Mouse (Mus musculus): ENCODE measurements around the gene Asl. TPM values are rescaled to one million over a fixed set of nuclear protein-coding genes. Genes with fewer than 3 reads are reported as not detected.

The Asl gene
- total RNA-seq, 1 experiment = 27.2 TPM

GRCm38 (mm10) chr5:130062096-130062495 is 33.0 kb upstream of the Asl start:
- no peaks in the 10 kb centered on the region for H3K9me3 ChIP-seq (ENCODE audit: control insufficient read depth, insufficient read depth, low read depth, low read length)
- DNase-seq (ENCODE audit: low read depth, low spot score) = no peak
- in situ Hi-C loops (cut with MboI; ENCODE audit: low sequenced_read_pairs in 2 of 2, unreplicated experiment in 2 of 2) = no loop called here
- peaks cover 0 to 3% of the 10 kb centered on the region in 2 experiments; a peak in 1 of 4 replicates for H3K4me1 ChIP-seq (ENCODE audit: control insufficient read depth in 2 of 2, insufficient read depth in 2 of 2, low read length in 2 of 2, poor library complexity in 1 of 2)
- no peak overlapping the region for H3K27ac ChIP-seq (ENCODE audit: insufficient read depth, low read depth, low read length, poor library complexity, severe bottlenecking)
- TF ChIP-seq CHD2 (IDR thresholded peaks at IDR 0.05; ENCODE audit: low read depth, low read length) = no peak
- no peak for TF ChIP-seq MAFK (IDR thresholded peaks at IDR 0.05; ENCODE audit: insufficient read depth, low read depth, low read length)
- no peak for TF ChIP-seq ZNF384 (IDR thresholded peaks at IDR 0.05; ENCODE audit: low read depth, low read length)
- TF ChIP-seq ZC3H11A (IDR thresholded peaks at IDR 0.05; ENCODE audit: borderline replicate concordance, low read depth, low read length) = no peak
- no peak for TF ChIP-seq HCFC1 (IDR thresholded peaks at IDR 0.05; ENCODE audit: borderline replicate concordance, insufficient read depth, low read length)
- H3K4me3 ChIP-seq (ENCODE audit: insufficient read depth in 1 of 2, low read depth in 1 of 2, low read length in 2 of 2, poor library complexity in 1 of 2, severe bottlenecking in 1 of 2) = no peak overlapping the region
- H3K9ac ChIP-seq (ENCODE audit: insufficient read depth, low read depth, low read length, poor library complexity, severe bottlenecking) = no peak overlapping the region
- H3K36me3 ChIP-seq (ENCODE audit: control insufficient read depth, insufficient read depth, low read length, poor library complexity, severe bottlenecking) = peaks cover 11% of the 10 kb centered on the region

GRCm38 (mm10) chr5:130060329-130060665 is 31.2 kb upstream of the Asl start:
- H3K4me3 ChIP-seq (ENCODE audit: insufficient read depth in 1 of 2, low read depth in 1 of 2, low read length in 2 of 2, poor library complexity in 1 of 2, severe bottlenecking in 1 of 2) = no peak overlapping the region
- no peak overlapping the region for H3K27ac ChIP-seq (ENCODE audit: insufficient read depth, low read depth, low read length, poor library complexity, severe bottlenecking)
- peaks cover 11% of the 10 kb centered on the region for H3K36me3 ChIP-seq (ENCODE audit: control insufficient read depth, insufficient read depth, low read length, poor library complexity, severe bottlenecking)
- peaks cover 0 to 3% of the 10 kb centered on the region in 2 experiments; a peak in 1 of 4 replicates for H3K4me1 ChIP-seq (ENCODE audit: control insufficient read depth in 2 of 2, insufficient read depth in 2 of 2, low read length in 2 of 2, poor library complexity in 1 of 2)
- no peak for DNase-seq (ENCODE audit: low read depth, low spot score)
- H3K9me3 ChIP-seq (ENCODE audit: control insufficient read depth, insufficient read depth, low read depth, low read length) = no peaks in the 10 kb centered on the region
- no peak overlapping the region for H3K9ac ChIP-seq (ENCODE audit: insufficient read depth, low read depth, low read length, poor library complexity, severe bottlenecking)
- TF ChIP-seq ZNF384 (IDR thresholded peaks at IDR 0.05; ENCODE audit: low read depth, low read length) = no peak
- no peak for TF ChIP-seq ZC3H11A (IDR thresholded peaks at IDR 0.05; ENCODE audit: borderline replicate concordance, low read depth, low read length)
- TF ChIP-seq MAFK (IDR thresholded peaks at IDR 0.05; ENCODE audit: insufficient read depth, low read depth, low read length) = no peak
- TF ChIP-seq HCFC1 (IDR thresholded peaks at IDR 0.05; ENCODE audit: borderline replicate concordance, insufficient read depth, low read length) = no peak
- TF ChIP-seq CHD2 (IDR thresholded peaks at IDR 0.05; ENCODE audit: low read depth, low read length) = no peak
- in situ Hi-C loops (cut with MboI; ENCODE audit: low sequenced_read_pairs in 2 of 2, unreplicated experiment in 2 of 2) = no loop called here

GRCm38 (mm10) chr5:130059413-130060328 is 30.6 kb upstream of the Asl start:
- no peak overlapping the region for H3K4me3 ChIP-seq (ENCODE audit: insufficient read depth in 1 of 2, low read depth in 1 of 2, low read length in 2 of 2, poor library complexity in 1 of 2, severe bottlenecking in 1 of 2)

GRCm38 (mm10) chr5:130056303-130056702 is 27.3 kb upstream of the Asl start:
- Histone ChIP-seq H3K9ac (ENCODE audit: insufficient read depth, low read depth, low read length, poor library complexity, severe bottlenecking) (no peak overlapping the region), H3K4me3 (ENCODE audit: insufficient read depth in 1 of 2, low read depth in 1 of 2, low read length in 2 of 2, poor library complexity in 1 of 2, severe bottlenecking in 1 of 2) (no peak overlapping the region), H3K4me1 (ENCODE audit: control insufficient read depth in 2 of 2, insufficient read depth in 2 of 2, low read length in 2 of 2, poor library complexity in 1 of 2) (peaks cover 0 to 5% of the 10 kb centered on the region in 2 experiments; a peak in 1 of 4 replicates), H3K9me3 (ENCODE audit: control insufficient read depth, insufficient read depth, low read depth, low read length) (no peaks in the 10 kb centered on the region), H3K36me3 (ENCODE audit: control insufficient read depth, insufficient read depth, low read length, poor library complexity, severe bottlenecking) (peaks cover 19% of the 10 kb centered on the region), H3K27ac (ENCODE audit: insufficient read depth, low read depth, low read length, poor library complexity, severe bottlenecking) (no peak overlapping the region)
- DNase-seq (ENCODE audit: low read depth, low spot score) = no peak
- in situ Hi-C loops (cut with MboI; ENCODE audit: low sequenced_read_pairs in 2 of 2, unreplicated experiment in 2 of 2) = no loop called here
- TF ChIP-seq CHD2 (IDR thresholded peaks at IDR 0.05; ENCODE audit: low read depth, low read length) (no peak), ZNF384 (IDR thresholded peaks at IDR 0.05; ENCODE audit: low read depth, low read length) (no peak)

More at GRCm38 (mm10) chr5:130059413-130060328, 30.6 kb upstream of the Asl start:
- TF ChIP-seq ZNF384 (IDR thresholded peaks at IDR 0.05; ENCODE audit: low read depth, low read length) = no peak
- no peak for TF ChIP-seq ZC3H11A (IDR thresholded peaks at IDR 0.05; ENCODE audit: borderline replicate concordance, low read depth, low read length)
- TF ChIP-seq CHD2 (IDR thresholded peaks at IDR 0.05; ENCODE audit: low read depth, low read length) = no peak
- TF ChIP-seq MAFK (IDR thresholded peaks at IDR 0.05; ENCODE audit: insufficient read depth, low read depth, low read length) = no peak
- no peak for TF ChIP-seq HCFC1 (IDR thresholded peaks at IDR 0.05; ENCODE audit: borderline replicate concordance, insufficient read depth, low read length)
- Histone ChIP-seq H3K9ac (ENCODE audit: insufficient read depth, low read depth, low read length, poor library complexity, severe bottlenecking) (no peak overlapping the region), H3K4me1 (ENCODE audit: control insufficient read depth in 2 of 2, insufficient read depth in 2 of 2, low read length in 2 of 2, poor library complexity in 1 of 2) (peaks cover 0 to 3% of the 10 kb centered on the region in 2 experiments; a peak in 1 of 4 replicates), H3K27ac (ENCODE audit: insufficient read depth, low read depth, low read length, poor library complexity, severe bottlenecking) (no peak overlapping the region), H3K9me3 (ENCODE audit: control insufficient read depth, insufficient read depth, low read depth, low read length) (no peaks in the 10 kb centered on the region), H3K36me3 (ENCODE audit: control insufficient read depth, insufficient read depth, low read length, poor library complexity, severe bottlenecking) (peaks cover 11% of the 10 kb centered on the region)
- DNase-seq (ENCODE audit: low read depth, low spot score) = no peak
- in situ Hi-C loops (cut with MboI; ENCODE audit: low sequenced_read_pairs in 2 of 2, unreplicated experiment in 2 of 2) = no loop called here

All from ES-E14 (cell line).